Mouse (Mus musculus) kidney, postnatal 10 days (tissue): ENCODE measurements around the gene Map3k4.
"Not testable (repeated sequence)": the region's sequence is repeated elsewhere in the genome, so short reads cannot be mapped to it uniquely, and the experiment has no call there.

Experiments used
- DNase-seq: peaks from one replicate; pipeline ENCODE4 v3.0.0; 2021; ENCODE audit warnings: mixed read lengths

Map3k4 gene

DNA sequence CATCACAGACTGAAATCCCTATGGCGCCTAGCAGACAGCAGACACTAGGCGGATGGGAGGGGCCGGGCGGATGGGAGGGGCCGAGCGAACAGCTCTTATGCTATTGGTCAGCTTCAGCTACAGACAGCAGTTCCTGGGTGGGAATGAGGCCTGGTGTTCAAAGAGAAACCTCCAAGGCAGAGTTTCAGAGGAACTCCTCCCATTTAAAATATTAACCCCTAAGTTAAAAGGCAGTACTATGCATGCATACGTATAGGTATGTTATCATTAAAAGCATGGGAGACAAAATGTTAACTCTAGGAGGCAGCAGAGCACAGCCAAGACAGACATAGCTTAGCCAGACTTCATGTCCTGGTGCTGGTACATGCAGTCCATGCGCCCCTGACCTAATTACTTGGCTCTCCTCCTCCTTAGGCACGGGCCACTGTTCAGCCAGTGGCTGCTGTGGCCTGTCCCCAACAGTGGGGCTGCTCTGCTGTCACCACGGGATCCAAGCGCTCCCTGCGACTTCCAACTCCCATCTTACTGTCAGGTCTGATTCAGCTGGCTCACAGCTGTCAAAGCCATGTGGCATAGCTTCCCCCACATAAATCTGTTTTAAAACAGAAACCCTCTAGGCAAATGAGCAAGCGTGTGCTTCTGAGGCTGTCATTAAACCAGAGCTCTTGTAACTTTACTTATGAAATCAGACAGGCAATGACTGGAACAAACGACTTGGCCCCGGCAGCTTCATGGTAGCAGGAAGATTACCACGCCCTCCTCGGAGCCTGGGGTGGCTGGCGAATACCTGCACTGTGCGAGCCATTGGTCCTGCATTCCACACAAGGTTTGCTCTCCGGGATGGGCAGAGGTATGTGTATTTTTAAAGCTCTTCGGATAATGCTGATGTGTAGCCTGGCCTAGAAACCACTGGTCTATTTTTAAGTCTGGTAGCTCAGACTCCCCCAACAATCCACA lies 52.3 kb downstream of the Map3k4 start:
- DNase-seq: peak; percentile 75

DNA sequence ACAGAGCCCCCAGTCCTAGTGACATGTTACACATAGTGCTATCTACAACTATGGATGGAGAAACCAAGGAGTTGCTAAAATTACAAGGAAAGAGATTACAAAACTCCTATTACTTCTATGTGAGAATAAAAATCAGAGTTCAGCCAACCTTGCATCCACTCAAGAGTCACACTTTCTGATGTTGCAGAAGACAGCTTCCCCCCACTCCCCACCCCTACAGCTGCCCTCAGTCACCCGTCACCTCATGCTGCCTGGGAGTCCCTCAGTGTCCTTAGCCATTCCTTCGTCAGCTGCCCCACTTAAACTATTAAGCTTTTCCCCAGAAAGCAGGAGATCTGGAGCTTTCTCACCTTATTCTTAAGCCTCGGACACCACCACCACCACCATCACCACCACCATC lies 54.3 kb downstream of the Map3k4 start:
- DNase-seq: no peak

DNA sequence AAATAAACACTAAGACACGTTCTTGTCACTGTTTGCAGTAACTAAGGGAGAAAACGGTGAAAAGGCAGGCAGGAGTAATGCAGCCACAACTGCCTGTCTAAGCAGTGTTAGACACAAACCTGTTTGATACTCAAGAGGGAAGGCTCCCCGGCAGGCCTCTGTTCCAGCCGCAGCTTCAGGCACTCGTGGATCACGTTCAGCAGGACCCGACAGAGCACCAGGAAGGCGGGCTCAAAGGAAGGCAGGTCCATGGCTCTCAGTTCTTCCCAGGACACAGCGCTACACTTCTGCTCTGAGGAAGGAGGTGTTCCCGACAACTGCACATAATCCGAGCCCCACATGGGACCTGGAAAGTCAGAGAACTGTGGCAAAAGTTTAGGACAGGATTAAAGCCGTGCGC lies 54.8 kb downstream of the Map3k4 start:
- DNase-seq: no peak

DNA sequence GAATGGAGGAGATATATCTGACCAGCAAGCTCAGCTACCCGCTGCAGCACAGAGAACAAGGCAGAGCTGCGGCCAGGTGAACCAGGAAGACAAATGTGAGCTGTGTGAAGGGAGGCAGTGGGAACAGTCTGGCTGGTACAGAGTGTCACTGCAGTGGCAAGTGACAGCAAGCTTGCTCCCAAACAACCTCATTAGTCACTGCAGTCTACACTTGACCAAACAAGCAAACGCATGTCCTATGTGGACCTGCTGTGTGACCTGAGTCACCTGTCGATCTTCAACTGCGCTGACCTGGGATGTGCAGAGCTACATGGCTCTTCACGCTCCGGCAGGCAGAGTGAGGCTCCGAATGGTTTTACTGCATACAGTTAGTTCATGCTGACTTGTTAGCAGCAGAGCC lies 55.7 kb downstream of the Map3k4 start:
- DNase-seq: no peak

DNA sequence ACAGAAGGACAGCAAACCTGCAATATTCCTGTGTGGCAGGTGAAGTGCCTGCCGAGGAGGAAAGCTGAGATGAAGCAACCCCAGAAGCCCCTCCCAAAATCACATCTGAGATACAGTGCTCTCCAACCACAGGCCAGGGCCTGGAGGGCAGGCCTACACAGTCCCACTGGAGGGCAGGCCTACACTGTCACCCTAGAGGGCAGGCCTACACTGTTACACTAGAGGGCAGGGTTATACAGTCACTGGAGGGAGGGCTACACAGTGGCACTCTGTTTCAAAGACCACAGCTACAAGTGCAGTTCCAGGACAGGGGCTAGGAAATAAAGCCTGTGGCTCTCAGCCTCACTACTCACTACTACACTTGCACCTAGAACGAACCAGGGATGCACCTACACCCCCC lies 56.7 kb downstream of the Map3k4 start:
- DNase-seq: no peak

DNA sequence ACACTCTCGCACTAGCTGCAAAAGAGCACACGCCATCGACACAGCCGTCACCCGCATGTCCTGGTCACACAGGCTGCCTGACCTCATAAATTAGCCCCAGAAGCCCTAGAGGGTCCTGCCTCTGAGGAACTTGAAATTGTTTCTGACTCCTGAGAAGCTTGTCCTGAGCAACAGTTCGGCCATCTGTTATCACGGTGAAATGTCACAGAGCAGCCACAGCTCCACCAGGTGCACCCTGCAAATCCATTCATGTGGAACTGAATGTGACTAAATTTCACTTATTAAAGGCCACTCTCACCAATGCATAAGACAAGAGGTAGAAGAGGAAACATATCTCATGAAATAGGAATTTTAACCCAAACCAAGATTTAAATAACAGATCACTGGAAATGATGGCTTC lies 57.2 kb downstream of the Map3k4 start:
- no peak for DNase-seq

DNA sequence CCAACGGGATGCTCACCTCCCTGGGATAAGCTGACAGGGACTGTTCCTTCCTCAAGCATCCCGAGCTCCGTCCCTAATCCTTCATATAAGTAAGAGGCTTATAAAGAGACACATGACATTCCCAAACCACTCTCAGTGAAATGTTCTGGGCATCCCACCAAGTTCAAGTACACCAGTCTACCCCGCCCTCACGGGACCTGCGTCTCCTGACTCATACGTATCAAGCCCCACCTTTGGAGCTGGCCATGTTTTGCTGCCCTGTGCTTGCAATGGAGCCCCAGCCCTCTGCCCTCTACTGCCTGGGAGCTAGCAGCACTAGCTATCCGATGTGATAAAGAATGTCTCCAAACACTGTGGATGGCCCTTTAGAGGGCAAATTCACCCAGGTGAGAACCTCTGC lies 58.6 kb downstream of the Map3k4 start:
- DNase-seq: no peak

DNA sequence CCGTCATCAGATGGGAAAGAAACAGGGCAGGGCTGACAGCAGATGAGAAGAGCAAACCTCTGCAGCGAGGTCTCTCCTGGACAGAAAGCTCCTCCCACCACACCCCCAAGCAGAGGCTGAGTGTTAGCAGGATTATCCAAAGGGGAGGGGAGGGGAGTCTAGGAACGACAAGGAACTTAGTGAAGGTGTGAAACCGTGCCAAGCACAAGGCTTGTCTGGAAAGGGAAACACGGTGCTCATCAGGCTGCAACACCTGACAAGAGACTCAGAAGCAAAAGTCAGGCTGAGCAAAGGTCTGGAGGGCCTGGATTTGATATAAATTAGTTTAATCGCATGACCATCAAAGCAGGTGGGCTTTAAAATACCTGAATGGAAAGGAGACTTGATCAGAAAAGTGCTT lies 60.1 kb downstream of the Map3k4 start:
- no peak for DNase-seq

DNA sequence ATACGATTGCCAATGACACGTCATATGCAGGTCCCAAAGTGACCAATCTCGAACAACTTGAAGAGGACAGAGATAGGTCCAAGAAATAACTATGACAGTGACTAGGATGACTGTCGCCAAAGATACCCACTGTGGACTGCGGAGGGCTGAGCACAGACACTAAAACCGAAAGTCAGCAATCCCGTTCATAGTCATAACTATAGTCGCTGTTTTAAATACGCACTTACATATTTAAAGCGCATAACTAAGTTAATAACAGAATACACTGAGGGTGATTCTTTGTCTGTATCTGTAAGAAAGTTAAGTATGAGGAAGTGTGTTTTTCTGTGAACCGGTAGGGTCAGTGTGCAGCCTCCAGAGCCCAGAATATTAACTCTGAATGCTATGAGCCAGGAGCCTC lies 62.5 kb downstream of the Map3k4 start:
- no peak for DNase-seq

DNA sequence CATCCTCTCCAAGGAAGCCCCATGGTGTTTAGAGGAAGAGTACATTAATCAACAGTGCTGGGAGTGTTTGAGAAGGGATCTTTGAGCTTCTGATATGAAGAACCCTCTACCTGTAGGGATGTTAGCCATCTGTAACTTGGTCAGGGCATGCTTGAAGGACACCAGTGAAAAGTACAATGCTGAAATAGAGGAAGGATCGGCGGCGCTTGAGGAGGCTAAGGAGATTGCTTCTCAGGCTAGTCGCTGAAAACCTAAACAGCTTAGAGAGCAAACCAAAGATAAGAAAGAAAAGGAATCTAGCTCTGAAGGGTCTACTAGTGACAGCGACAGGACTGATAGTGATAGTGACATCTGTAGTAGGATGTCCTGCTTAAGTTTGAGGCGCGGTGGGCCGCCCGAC lies 68.0 kb downstream of the Map3k4 start:
- no peak for DNase-seq

DNA sequence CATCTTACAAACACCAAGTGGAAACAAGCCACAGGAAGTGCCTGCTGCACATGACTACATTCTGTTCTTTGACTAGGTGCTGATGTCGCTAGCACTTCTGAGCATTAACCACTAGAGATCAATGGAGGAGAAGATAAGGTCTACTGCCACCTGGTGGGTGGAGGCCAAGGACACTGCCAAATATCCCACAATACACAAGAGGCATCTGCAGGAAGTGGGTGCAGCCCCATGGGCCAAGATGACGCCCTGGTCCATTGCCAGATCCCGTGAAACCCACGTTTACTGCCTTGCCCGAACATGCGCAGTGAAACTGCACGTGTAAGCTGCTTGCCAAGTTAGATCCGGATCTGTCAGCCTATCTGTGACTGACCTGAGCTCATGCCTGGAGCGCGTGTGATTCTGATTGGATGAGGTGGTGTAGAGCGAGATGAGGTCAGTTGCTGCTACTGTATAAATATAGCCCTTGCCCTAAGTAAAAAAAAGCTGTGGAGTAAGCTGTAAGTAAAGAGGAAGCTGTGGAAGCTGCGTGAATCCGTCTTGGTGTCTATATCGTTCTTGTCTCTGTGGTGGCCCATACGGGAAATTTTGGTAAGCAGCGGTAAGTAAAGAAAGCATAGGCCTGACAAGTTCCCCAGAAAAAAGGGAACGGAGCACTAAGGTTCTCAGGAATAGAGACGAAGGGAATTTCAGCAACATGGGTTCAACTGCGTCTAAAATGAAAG lies 68.7 kb downstream of the Map3k4 start:
- DNase-seq: no peak

DNA sequence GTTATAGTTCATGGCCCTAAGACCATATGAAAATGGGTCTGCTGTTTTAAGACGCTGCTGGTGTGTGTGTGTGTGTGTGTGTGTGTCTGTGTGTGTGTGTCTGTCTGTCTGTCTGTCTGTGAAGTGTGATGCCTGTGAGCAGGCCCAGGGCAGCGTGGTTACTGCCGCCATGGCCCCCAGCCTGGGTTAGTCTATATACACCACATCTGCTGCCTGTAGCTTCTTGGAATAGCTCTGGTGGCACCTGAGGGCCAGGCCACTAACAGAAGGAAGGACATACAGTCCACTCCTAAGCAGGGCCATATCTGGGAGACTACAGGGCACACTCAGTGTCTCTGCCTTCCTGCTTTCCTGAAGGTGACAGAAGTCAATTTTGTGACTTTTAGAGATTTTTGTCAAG lies 77.9 kb downstream of the Map3k4 start:
- DNase-seq: no peak

DNA sequence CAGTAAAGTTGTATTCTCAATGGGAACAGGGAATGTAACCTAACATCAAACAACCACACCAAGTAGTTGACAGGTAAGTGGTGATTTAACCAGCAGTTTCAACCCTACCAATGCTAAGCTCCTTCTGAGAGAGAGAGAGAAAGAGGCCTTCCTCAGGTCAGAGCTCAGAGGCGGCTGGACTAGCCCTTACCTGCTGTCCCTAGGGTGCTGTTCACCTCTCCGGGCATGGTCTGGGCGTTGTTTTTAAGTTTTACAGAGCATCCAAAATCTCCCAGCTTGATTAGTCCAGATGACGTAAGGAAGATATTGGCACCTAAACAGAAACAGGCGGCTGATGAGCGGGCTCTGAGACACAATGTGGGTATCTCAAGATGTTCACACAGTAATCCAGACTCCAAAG lies 85.9 kb downstream of the Map3k4 start:
- no peak for DNase-seq

DNA sequence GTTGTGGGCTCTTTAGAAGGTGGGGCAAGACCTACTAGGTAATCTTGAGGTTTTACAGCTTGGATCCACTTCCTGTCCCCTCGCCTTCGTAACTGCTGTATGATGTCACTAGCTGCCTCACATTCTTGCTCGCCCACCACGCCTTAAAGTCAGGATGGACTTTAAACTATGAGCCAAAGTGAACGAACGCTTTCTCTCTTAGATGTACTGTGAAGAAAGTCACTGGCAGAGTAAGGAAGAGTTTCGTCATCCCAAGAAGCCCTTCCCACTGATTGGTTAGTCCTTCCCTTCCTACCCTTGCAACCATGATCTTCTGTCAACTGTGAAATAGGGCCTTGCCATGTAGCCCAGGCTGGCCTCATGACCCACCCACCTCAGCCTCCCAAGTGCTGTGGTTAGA lies 87.5 kb downstream of the Map3k4 start:
- DNase-seq: no peak

DNA sequence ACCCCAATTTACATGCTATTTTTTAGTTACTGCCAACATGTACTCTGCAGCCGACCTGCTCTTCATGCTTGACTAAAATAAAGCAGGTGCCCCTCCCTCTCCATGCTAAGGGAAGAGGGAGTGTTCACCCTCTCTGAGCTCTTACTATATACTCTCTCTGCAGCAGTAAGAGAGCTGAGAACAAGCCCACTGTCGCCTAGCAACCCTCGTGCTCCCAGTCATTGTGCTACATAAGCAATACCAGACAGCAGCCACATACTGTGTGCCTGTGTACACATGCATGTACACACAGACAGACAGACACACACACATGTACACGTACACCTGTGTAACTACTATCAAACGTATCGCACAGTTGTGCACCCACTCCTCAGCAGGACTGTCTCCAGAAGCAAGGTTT lies 88.4 kb downstream of the Map3k4 start:
- no peak for DNase-seq

DNA sequence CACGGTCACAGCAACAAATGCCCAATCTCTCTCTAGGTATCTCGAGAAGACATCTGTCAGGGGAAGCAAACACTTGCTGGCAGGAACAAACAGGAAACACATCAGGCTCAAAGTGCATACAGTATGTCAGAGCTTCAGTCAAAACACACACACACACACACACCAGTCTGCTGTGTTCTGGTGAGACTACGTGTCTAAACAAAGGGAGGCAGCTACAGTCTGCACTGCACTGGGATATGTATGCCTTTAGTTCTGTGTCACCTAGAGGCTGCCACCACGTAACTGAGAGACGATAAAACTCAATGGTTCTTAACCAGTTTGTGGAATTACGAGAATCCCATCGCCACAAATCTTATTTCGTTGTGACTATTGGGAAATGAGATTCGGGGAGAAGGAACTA lies 88.8 kb downstream of the Map3k4 start:
- DNase-seq: no peak

DNA sequence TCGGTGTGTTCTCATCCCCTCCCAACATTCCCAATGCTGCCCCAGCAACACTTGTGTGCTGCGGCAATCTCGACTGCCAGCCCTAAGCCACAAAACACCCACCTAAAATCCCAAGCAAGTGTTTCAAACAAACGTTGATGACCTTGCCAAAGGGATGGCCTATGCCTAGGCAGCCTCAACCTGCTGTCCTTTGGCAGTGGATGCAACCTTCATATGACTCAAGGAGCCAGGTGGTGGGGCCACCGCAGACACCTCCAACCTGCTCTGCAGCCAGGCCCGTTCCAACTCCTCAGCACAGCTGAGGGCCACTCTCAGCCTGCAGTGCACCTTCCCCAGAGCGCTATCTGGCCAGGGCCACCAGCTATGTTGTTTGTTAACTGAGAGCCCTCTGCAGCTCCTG lies 90.1 kb downstream of the Map3k4 start:
- no peak for DNase-seq

DNA sequence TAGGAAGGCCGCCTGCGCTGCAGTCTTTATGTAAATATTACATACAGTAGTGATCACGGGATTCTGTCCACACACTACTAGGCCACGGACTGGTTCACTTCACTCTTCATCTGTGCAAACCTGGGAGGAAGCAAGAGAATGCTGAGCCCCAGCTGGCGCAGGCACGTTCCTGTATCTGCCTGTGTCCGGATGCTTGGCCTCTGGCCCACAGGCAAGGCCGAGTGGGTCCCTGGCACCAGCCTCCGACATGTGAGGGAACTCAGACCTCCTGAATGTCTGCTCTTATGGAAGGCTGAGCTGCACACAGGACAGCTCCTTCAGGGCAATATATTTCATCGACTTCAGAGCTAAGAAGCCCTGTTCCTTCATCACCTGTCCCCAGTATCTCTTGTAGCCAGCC lies 90.6 kb downstream of the Map3k4 start:
- DNase-seq: no peak

DNA sequence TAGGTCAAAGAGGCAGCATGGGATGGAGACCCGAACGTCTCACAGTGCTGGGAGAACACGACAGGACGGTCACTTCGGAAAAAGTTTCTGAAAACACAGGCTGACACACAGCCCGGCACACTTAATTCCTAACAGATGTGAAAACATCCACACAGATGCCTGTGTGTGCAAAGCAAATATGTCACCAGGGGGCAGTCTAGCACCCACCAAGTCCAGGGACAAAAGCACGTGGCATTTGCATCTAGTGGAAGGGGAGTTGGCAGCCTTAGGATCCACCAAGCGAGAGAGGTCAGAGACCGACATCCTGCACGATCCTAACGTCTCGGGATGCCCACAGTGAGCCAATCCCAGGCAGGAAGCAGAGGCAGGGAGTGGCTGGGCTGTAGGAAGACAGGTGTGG lies 92.0 kb downstream of the Map3k4 start:
- DNase-seq: peak; percentile 70

DNA sequence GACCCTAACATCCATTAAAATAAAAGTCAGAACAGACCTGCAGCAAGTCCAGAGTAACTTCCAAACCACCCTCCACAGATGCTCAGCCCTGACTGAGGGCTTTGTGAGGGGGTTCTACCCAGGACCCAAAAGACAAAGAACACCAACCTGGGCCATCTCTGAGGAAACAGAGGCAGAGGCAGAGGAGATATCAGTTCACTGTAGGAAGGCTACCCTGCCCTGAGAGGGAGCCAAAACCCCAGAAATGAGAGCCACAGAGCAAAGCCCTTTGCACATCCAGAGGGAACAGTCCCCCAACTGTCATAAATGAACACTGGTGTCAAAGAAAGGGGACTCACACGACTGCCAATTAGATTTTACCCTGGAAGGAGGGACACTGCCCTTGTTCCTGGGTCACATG lies 93.4 kb downstream of the Map3k4 start:
- no peak for DNase-seq

DNA sequence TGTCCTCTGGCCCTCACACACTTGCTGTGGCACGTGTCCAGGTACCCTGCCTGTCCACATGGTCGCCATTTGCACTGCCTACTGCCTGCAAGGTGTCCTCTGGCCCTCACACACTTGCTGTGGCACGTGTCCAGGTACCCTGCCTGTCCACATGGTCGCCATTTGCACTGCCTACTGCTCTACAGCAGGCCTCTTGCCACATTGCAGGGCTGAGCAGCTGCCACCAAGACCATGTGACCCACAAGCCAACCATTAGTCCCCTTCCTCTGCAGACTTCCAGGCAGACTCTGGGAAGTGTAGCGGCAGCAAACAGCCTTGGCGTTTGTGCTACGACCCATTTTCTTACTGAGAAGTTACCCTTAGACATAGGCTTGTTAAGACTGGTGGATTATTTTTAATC lies 94.0 kb downstream of the Map3k4 start:
- not testable (repeated sequence) for DNase-seq

DNA sequence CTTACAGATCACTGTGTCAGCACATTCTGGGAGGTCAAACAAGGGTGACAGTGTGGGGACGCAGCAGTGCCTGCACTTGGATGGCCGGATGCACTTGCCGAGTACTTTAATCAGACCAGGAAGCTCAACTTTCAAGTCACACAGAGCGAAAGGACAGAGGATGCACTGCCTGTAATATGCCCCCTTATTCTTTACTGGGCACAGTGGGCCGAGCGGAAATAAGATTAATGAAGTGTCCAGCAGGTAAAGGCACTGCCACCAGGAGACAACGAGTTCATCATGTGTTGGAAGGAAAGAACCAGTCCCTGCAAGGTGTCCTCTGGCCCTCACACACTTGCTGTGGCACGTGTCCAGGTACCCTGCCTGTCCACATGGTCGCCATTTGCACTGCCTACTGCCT lies 94.5 kb downstream of the Map3k4 start:
- peak; percentile 33 for DNase-seq

DNA sequence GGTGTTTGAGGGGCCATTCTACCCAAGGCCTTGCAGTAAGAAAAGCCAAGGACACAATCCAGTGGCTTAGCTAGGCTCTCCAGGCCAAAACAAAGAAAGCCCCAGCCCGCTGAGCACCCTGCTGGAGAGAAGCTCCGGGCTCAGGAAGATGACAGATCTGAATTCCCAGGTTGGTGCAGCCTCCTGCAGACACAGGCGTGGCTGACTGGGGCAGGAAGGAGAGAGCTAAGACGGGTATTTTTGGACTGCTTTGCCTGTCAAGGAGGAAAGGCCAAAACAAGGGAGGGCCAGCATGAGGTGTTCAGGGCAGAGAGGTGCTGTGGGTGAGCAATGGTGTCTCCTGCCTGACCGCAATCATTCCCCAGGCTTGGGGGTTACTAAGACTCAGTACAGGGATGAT lies 94.9 kb downstream of the Map3k4 start:
- no peak for DNase-seq

DNA sequence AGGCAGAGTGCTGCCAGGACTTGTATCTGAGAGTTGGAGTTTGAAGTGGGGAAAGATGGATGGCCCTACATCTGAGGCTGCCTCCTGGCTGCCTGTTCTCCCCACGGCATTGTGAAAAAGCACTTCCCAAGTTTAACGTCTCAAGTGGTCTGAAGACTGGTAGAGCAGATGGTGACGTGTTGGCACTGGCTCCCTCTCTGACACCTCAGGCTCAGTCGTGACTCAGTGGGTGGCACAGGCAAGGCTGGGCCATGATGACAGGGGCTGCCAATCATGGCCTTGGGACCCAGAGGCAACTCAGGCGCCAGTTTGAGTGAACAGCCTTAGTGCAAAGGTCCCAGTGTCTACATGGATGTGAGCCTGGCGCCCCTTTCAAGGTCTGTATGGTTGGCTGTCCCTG lies 96.7 kb downstream of the Map3k4 start:
- DNase-seq: no peak
